Mouse (Mus musculus) neural tube, embryonic 15.5 days (tissue): ENCODE data around the gene Armt1. TPM values are rescaled to one million over a fixed set of nuclear protein-coding genes. Genes with fewer than 3 reads are reported as not detected.

Experiments
- ATAC-seq: fragments of 200-750 bp; cut with Nextera tagmentation; 2 replicates; pipeline ENCODE4 v1.8.0; 2017; ENCODE audit warnings: mild to moderate bottlenecking, moderate TSS enrichment, moderate library complexity; ENCODE audit not compliant: low FRiP score
- H3K27ac ChIP-seq: fragments of 300-500 bp; sonication (generic); replicated peaks from 2 replicates; pipeline ENCODE4 v1.5.1; 2015; ENCODE audit warnings: mild to moderate bottlenecking, inconsistent platforms
- H3K27me3 ChIP-seq: fragments of 300-500 bp; sonication (generic); replicated peaks from 2 replicates; pipeline ENCODE4 v1.6.1; 2015; ENCODE audit warnings: inconsistent platforms
- H3K36me3 ChIP-seq: fragments of 300-500 bp; sonication (generic); 2 replicates; pipeline ENCODE4 v1.6.1; 2015; ENCODE audit warnings: inconsistent platforms
- H3K4me1 ChIP-seq: fragments of 300-500 bp; sonication (generic); 2 replicates; pipeline ENCODE4 v1.6.1; 2015; ENCODE audit warnings: inconsistent platforms
- H3K4me2 ChIP-seq: fragments of 300-500 bp; sonication (generic); 2 replicates; pipeline ENCODE4 v1.6.1; 2015; ENCODE audit warnings: inconsistent platforms, mild to moderate bottlenecking, moderate library complexity
- H3K4me3 ChIP-seq: fragments of 300-500 bp; sonication (generic); replicated peaks from 2 replicates; pipeline ENCODE4 v1.5.1; 2015; ENCODE audit warnings: mild to moderate bottlenecking, inconsistent platforms
- H3K9ac ChIP-seq: fragments of 300-500 bp; sonication (generic); replicated peaks from 2 replicates; pipeline ENCODE4 v1.6.1; 2015; ENCODE audit warnings: mild to moderate bottlenecking, inconsistent platforms
- H3K9me3 ChIP-seq: fragments of 300-500 bp; sonication (generic); replicated peaks from 2 replicates; pipeline ENCODE4 v1.6.1; 2016; ENCODE audit warnings: inconsistent platforms
- WGBS: fragments of 180-500 bp; shearing (Covaris S2); methylation state at CpG from one replicate; pipeline ENCODE4 v1.1.7; 2015; ENCODE audit warnings: mixed read lengths; 5-methylcytosine and 5-hydroxymethylcytosine counted together
- polyA plus RNA-seq: library from polyadenylated mRNA; unstranded; fragments of >200 nt; fragmentation: Nextera tagmentation; extraction: Ambion mirVana; gene quantifications from 2 replicates; pipeline ENCODE4 v1.2.1, GENCODE M21; 2015

Gene Armt1
- polyA plus RNA-seq, 1 experiment from 2014 or later: 12.1 TPM

GRCm38 (mm10) chr10:4491281-4491680 is 59.0 kb downstream of the Armt1 start:
- H3K36me3 ChIP-seq: no peaks in the 10 kb centered on the region
- H3K4me3 ChIP-seq: no peak overlapping the region
- no peak overlapping the region for H3K9ac ChIP-seq
- H3K27ac ChIP-seq: no peak overlapping the region
- no peaks in the 10 kb centered on the region for H3K27me3 ChIP-seq
- H3K4me1 ChIP-seq: no peaks in the 10 kb centered on the region
- WGBS: 70% methylated on average over 3 of the region's 3 CpGs
- H3K4me2 ChIP-seq: no peak overlapping the region
- no peaks in the 10 kb centered on the region for H3K9me3 ChIP-seq
- ATAC-seq: no peak

- 36% methylated on average over 1 of the region's 1 CpGs for WGBS
- H3K27me3 ChIP-seq: no peaks in the 10 kb centered on the region
- no peak overlapping the region for H3K27ac ChIP-seq
- H3K9me3 ChIP-seq: no peaks in the 10 kb centered on the region
- no peak overlapping the region for H3K4me2 ChIP-seq
- H3K9ac ChIP-seq: no peak overlapping the region
- H3K36me3 ChIP-seq: no peaks in the 10 kb centered on the region
- no peak for ATAC-seq
- H3K4me1 ChIP-seq: no peaks in the 10 kb centered on the region
- no peak overlapping the region for H3K4me3 ChIP-seq
Measured at GRCm38 (mm10) chr10:4492045-4492444, 59.8 kb downstream of the Armt1 start.

GRCm38 (mm10) chr10:4492909-4493308 is 60.6 kb downstream of the Armt1 start:
- H3K4me1 ChIP-seq: no peaks in the 10 kb centered on the region
- H3K27me3 ChIP-seq: no peaks in the 10 kb centered on the region
- no peak for ATAC-seq
- H3K9me3 ChIP-seq: no peaks in the 10 kb centered on the region
- no peak overlapping the region for H3K9ac ChIP-seq
- no peak overlapping the region for H3K27ac ChIP-seq
- no peak overlapping the region for H3K4me3 ChIP-seq
- 6% methylated on average over 4 of the region's 4 CpGs for WGBS
- no peaks in the 10 kb centered on the region for H3K36me3 ChIP-seq
- H3K4me2 ChIP-seq: no peak overlapping the region

GRCm38 (mm10) chr10:4503251-4503650 is 71.0 kb downstream of the Armt1 start:
- no peak for ATAC-seq
- H3K4me2 ChIP-seq: no peak overlapping the region
- no peak overlapping the region for H3K27ac ChIP-seq
- H3K27me3 ChIP-seq: no peaks in the 10 kb centered on the region
- H3K36me3 ChIP-seq: no peaks in the 10 kb centered on the region
- no peaks in the 10 kb centered on the region for H3K9me3 ChIP-seq
- H3K9ac ChIP-seq: no peak overlapping the region
- 72% methylated on average over 8 of the region's 8 CpGs for WGBS
- H3K4me3 ChIP-seq: no peak overlapping the region
- no peaks in the 10 kb centered on the region for H3K4me1 ChIP-seq

Other genes with a start within 250 kb of the Armt1 start
- gene Akap12, start 166.1 kb upstream of the Armt1 start, polyA plus RNA-seq: 52.2 and 57.1 TPM in 2 replicates
- 13.1 and 13.4 TPM in 2 replicates for gene Zbtb2, start 44.4 kb upstream of the Armt1 start, polyA plus RNA-seq
- 50.9 and 59.7 TPM in 2 replicates for gene Rmnd1, start 79 bp upstream of the Armt1 start, polyA plus RNA-seq
- 0.22 TPM in 2 replicates for gene Ccdc170, start 50.0 kb downstream of the Armt1 start, polyA plus RNA-seq
- gene Esr1, start 179.1 kb downstream of the Armt1 start, polyA plus RNA-seq: 0.70 and 1.0 TPM in 2 replicates